Mouse (Mus musculus) CD4-positive, CD25-positive, alpha-beta regulatory T cell, adult 4 months (primary cell): ENCODE results near the gene Oit3. TPM values are rescaled to one million over a fixed set of nuclear protein-coding genes. Genes with fewer than 3 reads are reported as not detected.
"Not testable (repeated sequence)": the region's sequence is repeated elsewhere in the genome, so short reads cannot be mapped to it uniquely, and the experiment has no call there.

Experiments
- ATAC-seq: one replicate; pipeline ENCODE4 v1.8.0; 2017
- polyA plus RNA-seq, 2 experiments: library from polyadenylated mRNA; unstranded; fragments of 100-300 nt; shearing (Covaris generic); gene quantifications; one replicate each; pipeline ENCODE4 v1.2.1; 2017

The Oit3 gene
- polyA plus RNA-seq, 2 experiments from 2014 or later, result 0.43 TPM; not detected in 1

DNA sequence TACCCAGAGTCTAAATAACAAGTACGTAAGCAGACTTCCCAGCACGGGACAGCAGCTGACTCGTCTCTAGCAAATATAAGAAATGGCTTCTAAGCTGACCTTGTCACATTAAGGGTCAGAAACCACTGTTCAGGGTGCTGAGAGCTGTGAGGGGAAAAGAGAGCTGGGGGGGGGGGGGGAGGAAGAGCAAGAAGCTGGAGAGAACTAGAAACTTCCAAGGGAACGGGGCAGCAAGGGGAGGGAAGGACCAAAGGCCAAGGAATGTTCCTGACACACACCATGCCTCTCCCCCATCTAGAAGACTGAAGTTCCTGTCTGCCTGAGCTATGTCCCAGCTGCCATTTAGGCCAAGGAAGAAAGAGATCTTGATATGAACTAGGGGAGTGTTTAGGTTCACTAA, 15.2 kb downstream of the Oit3 start:
- ATAC-seq, result no peak

DNA sequence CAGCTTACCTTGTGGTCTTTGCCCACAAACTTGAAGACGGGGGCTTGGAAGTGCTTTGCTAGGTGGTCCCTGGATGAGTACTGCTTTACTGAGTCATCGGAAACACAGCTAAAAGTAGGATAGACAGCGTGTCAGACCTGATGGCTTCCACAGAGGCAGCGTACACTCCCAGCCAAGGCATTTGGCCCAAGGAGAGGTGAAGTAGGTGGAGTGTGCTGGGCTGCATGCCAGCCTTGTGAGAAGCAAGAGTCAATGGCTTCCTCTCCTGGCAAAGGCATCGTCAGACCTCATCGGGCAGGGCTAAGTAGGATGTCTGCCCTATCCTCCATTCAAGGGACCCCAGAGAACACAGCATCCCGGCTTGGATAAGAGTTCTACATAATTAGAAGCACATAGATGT, 16.2 kb downstream of the Oit3 start:
- ATAC-seq, result no peak

DNA sequence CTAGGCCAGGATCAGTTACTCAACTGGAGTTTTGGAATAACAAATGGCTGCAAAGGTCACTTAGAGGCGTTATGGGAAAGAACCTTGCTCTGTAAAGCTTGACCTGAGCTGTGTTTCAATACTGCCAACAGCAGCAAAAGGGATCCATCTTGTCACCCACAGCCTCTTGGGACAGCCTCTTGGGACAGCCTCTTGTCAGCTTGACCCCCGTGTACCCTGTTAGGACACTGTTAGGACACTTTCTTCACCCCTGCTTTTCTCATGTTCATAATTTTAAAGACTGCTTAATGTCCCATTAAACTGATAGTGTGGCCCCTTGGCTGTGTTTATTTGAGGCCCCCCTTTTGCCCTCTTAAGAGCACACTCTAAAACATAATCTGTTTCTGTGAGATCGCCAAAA, 17.1 kb downstream of the Oit3 start:
- ATAC-seq, result no peak

DNA sequence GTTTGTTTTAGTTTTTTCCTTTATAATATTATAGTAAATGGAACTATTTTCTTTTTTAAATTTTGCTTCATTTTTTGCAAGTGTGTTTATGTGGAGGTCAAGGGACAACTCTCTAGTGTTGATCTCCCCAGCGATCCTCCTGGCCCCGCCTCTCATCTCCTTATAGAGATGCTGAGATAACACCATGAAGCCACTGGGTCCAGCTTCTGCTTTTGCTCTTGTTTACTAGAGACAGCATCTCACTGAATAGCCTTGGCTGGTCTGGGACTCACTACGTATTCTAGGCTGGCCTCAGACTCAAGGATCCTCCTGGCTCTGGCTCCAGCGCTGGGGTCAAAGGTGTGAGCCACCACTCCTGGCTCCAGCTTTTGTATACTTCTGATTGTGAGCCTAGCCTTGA, 22.1 kb downstream of the Oit3 start:
- ATAC-seq, result no peak

DNA sequence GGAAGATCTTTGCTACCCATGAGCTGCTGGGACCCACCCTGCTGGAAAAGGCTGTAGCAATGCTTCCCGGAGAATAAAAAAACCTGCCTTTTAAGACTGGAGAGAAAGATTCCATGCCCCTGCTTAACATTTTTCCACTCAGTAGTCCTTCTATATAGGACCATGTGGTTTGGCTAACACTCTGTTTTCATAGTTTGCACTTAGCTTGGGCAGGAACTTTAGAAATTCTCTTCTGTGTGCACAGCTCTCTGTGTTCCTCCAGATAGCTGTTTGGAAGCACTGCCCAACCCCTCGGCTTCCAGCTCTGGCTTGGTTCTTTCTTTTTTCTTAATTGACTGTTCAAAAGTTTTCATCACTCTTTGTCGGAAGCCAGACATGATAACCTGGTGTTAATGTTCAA, 25.0 kb downstream of the Oit3 start:
- ATAC-seq, result no peak

DNA sequence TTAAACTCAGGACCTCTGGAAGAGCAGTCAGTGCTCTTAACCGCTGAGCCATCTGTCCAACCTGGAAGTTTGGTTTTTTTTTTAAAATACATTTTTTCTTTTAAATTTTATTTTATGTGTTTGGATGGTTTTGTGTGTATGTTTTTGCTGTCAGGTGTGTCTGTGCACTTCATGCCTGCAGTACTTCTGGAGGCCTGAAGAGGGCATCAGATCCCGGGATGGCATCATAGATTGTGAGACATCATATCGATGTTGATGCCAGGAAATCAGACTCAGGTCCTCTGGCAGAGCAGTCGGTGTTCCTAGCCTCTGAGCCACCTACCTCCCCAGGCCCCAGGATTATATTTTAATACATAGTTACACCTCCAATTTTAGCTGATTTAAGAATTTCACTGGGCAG, 27.9 kb downstream of the Oit3 start:
- no peak for ATAC-seq

DNA sequence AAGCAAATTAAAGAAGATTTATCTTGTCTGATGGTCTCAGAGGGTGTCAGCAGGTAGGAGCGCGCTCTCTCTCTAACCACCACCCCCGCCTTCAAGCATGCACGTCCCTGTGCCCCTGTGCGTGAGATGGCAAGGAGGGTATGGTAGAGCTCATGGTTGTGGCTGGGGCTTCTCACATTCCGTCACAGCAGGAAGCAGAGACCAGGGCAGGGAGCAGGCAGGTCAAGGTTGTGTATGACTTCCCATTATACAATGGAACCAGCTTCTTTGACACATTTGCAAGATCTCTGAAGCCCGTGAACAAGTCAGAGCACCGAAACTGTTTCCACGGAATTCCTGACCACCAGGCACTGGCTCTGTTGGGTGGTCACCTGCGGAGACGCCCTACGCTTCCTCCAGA, 31.3 kb downstream of the Oit3 start:
- ATAC-seq, result no peak

DNA sequence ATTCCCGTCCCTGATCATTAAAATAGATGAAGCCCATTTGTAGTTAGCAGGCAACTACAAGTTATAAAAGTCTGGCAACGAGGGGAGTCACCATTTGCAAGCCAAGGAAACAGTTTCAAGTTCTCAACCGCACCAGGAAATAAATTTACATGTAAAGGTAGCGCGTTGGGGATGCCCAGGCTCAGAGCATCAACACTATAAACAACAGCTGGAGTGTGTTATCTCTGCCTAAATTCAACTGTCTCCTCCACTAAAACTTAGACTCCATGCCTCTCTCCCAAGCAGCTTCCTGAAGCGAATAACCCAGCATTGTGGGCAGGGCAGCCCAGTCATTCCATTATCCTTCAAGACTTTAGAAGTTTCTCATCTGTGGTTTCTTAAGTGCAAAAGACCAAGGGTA, 33.1 kb downstream of the Oit3 start:
- ATAC-seq, result no peak

DNA sequence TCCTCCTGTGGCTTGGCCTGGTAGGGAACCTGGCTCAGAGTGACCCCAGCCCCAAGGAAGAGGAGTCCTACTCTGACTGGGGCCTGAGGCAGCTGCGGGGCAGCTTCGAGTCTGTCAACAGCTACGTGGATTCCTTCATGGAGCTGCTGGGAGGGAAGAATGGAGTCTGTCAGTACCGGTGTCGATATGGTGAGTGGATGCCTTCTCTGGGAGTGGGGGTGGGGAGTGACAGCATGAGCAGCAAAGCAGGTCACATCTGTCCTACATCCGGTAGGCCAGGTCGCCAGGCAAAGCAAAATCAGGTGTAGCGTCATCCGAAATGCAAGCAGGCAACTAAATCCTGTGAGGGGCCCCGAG, 37.8 kb downstream of the Oit3 start:
- no peak for ATAC-seq

DNA sequence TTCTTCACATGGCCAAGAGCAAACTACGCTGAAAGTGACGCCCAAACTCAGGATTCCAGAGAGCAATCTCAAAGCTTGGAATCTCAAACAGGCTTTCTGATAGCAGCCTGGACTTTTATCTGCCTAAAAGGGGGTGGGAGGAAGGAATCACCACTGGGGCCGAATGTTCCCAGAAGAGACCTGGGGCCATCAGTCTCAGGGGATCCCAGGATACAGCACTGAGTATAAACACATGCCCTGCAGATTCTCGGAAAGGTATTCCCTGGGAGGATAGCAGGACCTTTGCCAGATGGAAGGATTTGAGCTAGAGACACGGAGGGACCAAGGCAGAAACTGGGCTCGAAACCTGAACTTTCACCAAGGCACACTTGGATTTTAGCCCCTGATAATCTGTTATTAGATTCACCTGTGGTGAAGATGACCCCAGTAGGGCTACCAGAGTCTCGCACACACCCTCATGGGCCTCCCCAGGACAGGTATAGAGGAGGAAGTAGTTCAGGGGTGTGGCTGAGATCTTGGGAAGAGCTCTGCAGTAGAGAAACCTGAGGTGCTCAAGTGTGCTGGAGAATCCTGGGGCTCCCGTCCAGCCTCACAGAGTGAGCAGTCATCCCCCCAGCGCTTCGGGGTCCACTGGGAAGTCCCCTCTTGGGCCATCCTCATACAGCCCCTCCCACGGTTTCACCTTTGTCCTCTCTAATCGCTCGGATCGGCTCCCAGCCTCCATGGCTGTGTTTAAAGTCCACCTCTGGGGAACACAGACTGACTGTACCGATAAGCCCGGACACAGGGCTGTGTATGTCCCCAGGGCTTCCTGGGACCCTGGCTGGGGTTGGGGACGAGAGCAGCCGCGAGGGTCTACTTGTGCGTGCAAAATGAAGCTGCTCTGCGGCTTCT, 38.4 kb downstream of the Oit3 start, which contains the start of gene Pla2g12b:
Pla2g12b (plus strand) TSS at position 762 of the 894 bp plus-strand sequence.
- ATAC-seq, result no peak

DNA sequence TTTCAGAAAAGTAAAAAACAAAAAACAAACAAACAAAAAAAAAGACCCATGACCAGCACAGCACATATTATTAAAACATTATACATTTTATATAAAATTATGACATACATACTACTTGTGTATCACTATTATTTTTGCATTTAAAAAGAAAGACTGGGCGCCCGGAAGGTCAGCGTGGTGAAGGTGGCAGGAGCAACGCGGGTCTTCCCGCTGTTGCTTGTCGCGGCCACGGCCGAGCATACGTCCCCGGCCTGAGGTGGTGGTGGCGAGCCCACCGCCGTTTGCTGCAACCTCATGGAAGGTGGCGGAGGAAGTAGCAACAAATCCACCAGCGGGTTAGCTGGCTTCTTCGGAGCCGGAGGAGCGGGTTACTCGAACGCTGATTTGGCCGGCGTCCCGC, 46.1 kb downstream of the Oit3 start, which contains the start of gene Gm10273:
Gm10273 (plus strand) TSS at position 172 of the 400 bp plus-strand sequence.
- not testable (repeated sequence) for ATAC-seq

DNA sequence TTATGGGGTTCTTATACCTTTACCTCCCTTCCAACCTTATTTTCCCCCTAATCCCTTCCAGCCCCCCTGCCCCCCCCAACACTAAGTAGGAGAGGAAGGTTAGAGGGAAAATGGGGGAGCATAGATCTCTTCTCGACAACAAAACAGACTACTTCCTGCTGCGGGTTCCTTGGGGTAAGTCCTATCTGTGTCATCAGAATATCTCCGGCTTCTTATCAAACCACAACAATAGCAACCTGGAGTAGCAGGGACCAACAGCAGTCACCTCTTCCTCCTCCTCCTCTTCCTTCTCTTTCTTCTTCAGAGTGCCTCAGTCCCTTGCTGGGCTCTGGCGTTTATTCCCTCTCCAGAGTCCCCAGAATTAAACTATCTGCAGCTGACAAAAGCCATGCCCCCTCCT, 49.7 kb downstream of the Oit3 start:
- peak; percentile 86 for ATAC-seq

DNA sequence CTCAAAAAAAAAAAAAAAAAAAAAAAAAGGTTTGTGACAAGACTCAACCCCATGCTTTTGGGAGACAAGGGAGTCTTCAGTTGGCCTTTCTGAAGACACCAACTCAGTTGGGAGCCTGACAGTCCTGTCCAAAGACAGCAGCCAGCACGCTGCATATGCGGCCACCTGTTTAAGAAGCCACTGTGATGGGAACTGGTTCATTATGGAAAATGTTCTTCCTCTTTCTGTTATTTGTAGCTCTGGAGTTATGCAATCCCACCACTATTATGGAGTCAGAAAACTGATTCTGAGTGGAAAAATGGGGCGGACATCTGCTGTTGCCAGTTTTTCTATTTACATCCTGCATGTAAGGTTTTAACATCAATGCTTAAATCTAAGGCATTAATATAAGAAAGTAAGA, 51.9 kb downstream of the Oit3 start:
- no peak for ATAC-seq

DNA sequence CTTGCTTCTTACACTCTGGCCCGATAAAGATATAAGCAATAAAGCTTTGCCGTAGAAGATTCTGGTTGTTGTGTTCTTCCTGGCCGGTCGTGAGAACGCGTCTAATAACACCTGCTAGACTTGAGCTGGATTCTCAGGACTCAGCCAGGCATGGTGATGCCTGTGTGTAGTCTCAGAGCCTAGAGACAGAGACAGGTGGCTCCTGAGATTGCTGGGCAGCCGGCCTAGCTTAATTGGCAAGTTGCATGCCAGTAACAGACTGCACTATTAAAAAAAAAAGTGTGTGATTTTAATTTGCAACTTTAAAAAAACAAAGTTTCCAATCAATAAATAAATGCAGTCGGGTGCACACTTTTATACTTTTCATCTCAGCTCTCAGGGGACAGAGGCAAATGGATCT, 54.6 kb downstream of the Oit3 start:
- ATAC-seq, result no peak

DNA sequence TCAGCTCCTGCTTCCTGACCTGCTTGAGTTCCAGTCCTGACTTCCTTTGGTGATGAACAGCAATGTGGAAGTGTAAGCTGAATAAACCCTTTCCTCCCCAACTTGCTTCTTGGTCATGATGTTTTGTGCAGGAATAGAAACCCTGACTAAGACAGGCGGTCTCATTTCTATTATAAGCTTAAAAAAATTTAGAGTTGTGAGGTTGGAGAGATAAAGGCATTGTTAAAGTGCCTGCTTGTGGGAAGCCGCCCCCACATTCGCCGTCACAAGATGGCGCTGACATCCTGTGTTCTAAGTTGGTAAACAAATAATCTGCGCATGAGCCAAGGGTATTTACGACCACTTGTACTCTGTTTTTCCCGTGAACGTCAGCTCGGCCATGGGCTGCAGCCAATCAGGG, 60.0 kb downstream of the Oit3 start:
- ATAC-seq, result peak; percentile 25

DNA sequence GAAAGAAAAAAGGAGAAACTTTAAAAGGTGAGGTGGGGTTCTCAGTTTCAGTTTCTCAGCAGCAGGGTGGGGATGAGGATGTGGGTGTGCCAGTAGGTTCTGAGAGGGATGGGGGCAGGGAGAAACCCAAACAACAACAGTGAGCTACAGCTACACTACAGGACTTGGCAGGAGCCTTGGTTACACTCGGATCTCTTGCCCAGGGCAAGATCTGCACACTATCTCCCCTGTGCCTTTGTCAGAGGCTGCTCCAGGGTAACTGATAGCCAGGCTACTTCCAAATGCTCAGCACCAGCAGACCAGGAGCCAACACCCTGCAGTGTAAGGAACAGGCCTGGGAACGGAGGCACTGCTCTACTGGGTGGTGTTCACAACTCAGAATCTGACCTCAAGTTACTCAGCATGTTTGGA, 61.2 kb downstream of the Oit3 start:
- ATAC-seq, result peak; percentile 85

DNA sequence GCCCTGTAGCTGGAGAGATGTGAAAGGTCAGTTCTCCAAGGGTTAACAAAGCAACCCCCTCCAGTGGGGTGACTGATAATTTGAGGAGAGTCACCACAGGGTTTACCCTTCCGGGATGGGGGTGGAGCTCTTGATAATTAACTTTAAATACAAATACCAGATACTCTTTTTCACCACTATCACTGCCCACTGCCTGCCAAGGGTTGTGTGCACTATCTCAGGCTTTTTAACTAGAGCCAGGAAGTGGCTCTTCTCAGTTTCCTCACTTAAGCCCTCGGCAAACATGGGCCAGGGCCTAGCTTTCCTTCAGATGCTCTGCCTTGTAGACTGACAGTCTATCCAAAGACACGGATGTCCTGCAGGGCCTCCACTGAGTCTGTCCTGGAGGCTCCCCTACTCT, 61.7 kb downstream of the Oit3 start:
- peak; percentile 71 for ATAC-seq

DNA sequence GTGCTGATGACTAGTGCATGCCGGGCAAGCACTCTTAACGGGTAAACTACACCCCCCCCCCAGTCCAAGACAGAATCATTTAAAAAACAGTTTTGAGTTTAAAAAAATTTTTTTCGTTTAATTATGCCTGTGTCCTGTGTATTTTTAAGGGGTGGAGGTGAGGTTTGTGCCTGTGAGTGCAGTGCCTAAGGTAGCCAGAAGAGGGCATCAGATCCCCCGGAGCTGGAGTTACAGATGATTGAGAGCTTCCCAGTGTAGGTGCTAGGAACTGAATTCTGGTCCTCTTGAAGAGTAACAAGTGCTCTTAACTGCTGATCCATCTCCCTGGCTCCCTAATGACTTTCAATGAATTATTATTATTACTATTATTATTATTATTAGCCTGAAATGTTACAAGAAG, 62.9 kb downstream of the Oit3 start:
- no peak for ATAC-seq

DNA sequence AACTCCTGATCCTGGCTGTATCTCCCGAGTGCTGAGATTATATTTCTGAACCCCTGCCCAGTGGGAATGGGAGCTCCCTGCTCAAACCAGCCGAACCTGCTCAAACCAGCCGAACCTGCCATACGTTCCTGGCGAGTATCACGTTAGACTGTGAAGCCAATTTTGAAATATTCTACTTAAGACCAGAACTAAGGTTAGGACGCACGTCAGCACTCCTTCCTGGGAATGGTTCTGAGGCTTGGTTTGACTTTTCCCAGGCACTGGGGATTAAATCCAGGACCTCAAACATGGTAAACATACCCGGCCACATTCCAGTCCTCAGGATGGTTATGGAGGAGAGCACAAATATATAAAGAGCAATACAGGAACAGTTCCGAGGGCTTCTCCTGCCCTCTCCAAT, 63.7 kb downstream of the Oit3 start:
- no peak for ATAC-seq

Other genes with a start within 250 kb of the Oit3 start
- gene Sept10, start 219.9 kb downstream of the Oit3 start, polyA plus RNA-seq, result 1 to 10 TPM; 1.1 to 1.7 TPM
- under 1 TPM; 0.25 to 0.74 TPM for gene Sowahc, start 219.8 kb downstream of the Oit3 start, polyA plus RNA-seq
- gene P4ha1, start 118.5 kb downstream of the Oit3 start, polyA plus RNA-seq, result 10 to 100 TPM; 53.7 to 54.3 TPM
- 10 to 100 TPM; 52.8 to 77.1 TPM for gene Gm10273, start 46.1 kb downstream of the Oit3 start, polyA plus RNA-seq
- gene Pla2g12b, start 38.1 kb downstream of the Oit3 start, polyA plus RNA-seq, result not detected
- gene Gm10322, start 174.3 kb upstream of the Oit3 start, polyA plus RNA-seq, result not detected
- gene Mcu, start 174.9 kb upstream of the Oit3 start, polyA plus RNA-seq, result 10 to 100 TPM; 21.6 to 23.7 TPM